Mouse (Mus musculus): ENCODE measurements around the gene Rpa1. TPM values are rescaled to one million over a fixed set of nuclear protein-coding genes. Genes with fewer than 3 reads are reported as not detected.
"Not testable (repeated sequence)": the region's sequence is repeated elsewhere in the genome, so short reads cannot be mapped to it uniquely, and the experiment has no call there.

The Rpa1 gene
- total RNA-seq, 2 experiments from 2014 or later: 63.7 to 68.1 TPM

DNA sequence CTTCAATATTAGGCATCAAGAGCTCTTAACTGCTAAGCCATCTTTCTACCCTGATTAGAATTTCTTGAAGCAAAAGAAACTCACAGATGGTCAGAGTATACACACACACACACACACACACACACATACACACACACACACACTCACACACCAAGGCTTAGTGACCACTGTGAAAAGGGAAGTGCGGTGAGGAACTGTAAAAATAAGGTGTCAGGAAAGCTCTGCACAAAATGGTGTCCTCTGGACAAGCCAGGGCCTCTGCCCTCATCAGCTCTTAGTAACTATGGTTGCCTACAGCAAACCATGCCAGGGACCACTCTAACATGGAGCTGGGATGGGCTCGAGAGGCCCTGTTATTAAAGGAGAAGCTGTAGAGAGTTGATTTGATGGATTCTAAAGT, 23.7 kb downstream of the Rpa1 start:
- DNase-seq (ENCODE audit: low spot score in 2 of 2): no peak

DNA sequence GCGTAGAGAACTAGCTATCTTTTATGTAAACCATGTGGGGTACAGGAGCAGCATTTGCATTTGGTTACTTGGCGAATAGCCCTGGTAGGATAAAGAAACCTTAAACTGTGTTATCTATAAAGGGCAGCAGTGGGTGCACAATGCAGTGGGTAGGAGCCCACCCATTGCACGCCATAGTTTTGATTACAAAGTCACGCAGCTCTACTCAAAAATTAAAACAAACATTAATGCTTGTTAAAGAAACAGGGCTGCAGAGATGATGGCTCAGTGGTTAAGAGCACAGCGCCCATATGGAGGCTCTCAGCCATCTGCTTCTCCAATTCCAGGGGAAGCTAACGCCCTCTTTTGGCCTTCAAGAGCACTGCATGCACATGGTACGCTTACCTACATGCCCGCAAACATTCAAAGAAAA, 24.8 kb downstream of the Rpa1 start:
- peak in 1 of 2 experiments; percentile 65 for DNase-seq (ENCODE audit: low spot score in 2 of 2)

- no peak for DNase-seq (ENCODE audit: low spot score in 2 of 2)
Measured at GRCm38 (mm10) chr11:75319246-75319645, 28.9 kb downstream of the Rpa1 start.

- peak in 1 of 2 experiments; percentile 43 for DNase-seq (ENCODE audit: low spot score in 2 of 2)
Measured at GRCm38 (mm10) chr11:75318351-75319221, 29.5 kb downstream of the Rpa1 start.

DNA sequence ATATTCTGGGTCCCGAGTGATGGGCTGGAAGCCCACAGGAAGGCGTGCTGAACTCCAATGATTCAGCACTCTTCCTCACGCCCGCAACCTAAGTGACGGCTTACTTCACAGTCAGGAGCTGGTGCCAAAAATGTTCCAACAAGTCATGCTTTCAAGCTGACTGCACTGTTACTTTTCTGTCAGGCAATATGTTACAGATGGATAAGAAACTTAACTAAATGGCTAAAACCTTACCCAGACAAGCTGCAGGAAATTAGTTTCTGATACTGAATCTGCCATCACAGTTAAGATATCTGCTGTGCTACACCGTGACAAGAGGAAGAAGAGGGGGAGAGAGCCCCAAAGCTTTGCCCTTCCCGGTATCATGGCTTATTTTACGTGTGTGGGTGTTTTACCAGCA, 34.3 kb downstream of the Rpa1 start:
- peak in 1 of 2 experiments; percentile 67 for DNase-seq (ENCODE audit: low spot score in 2 of 2)

- DNase-seq (ENCODE audit: low spot score in 2 of 2): no peak
Measured at GRCm38 (mm10) chr11:75311751-75312150, 36.4 kb downstream of the Rpa1 start.

DNA sequence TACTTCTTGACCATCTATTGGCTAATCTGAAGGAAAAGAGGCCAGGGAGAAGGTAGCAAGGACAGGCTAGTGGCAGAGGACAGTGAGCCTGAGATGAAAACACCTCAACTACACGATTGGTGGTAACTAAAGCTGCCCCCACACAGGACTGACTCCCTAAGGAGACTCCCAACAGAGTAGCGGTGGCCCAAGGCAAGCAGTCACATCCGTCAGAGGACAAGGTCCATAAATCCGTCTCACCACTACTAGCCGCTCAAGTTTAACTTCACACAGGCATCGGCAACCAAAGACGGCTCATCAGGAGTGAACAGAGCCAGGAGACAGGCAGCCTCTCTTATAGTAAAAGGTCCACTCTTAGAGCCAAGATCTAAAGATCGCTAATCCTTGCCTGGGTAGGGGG, 37.3 kb downstream of the Rpa1 start:
- DNase-seq (ENCODE audit: low spot score in 2 of 2): no peak

DNA sequence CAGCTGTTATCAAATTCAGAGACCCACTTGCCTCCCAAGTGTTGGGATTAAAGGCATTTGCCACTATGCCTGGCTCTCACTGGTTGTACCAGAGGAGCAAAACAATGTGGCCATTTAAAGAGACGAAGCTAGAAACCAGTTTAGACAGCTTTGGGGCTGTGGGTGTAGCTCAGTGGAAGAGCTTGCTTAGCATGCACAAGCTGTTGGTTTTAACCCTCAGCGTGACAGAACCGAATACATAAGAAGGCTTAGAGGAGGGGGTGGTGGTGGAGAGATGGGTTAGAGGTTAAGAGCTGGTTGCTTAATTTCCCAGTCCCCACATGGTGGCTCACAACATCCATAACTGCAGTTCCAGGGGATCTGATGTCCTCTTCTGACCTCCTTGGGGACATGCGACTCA, 39.5 kb downstream of the Rpa1 start:
- no peak for DNase-seq (ENCODE audit: low spot score in 2 of 2)

DNA sequence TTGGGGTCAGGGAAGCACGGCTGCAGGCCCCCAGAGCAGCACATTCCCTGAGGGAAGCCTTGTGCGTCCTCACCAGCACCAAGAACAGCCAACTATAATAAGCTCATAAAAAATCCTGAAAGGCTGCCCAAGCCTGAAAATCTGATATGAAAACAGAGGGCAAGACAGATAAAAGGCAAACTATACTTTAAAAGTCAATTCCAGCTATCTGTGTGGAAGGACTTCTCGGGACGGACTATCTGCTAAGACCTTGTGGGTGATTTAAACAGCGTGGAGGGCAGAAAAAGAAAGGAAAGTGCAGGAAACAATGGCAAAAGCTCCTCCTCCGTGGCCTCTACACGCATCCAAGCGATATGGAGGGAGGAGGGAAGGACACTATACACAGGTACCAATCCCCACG, 43.3 kb downstream of the Rpa1 start:
- DNase-seq (ENCODE audit: low spot score in 2 of 2): no peak

DNA sequence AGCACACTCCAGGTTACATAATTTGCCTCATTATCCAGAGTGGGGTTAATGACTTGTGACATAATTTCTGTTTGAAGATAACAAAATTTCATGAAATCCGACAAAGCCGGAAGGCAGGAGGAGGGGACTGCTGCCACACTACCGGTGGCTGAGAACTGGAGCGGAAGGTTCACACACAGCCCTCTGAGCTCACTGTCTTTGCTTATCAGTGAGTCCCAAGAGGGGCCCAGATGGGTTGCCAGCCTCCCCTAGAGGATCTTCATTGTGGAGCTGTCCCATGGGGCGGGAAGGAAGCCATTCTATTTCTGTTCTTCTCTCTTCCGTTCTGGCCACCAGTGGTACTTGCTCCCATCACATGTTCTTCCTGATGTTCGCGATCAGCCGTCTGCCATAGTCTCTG, 47.2 kb downstream of the Rpa1 start:
- no peak for DNase-seq (ENCODE audit: low spot score in 2 of 2)

DNA sequence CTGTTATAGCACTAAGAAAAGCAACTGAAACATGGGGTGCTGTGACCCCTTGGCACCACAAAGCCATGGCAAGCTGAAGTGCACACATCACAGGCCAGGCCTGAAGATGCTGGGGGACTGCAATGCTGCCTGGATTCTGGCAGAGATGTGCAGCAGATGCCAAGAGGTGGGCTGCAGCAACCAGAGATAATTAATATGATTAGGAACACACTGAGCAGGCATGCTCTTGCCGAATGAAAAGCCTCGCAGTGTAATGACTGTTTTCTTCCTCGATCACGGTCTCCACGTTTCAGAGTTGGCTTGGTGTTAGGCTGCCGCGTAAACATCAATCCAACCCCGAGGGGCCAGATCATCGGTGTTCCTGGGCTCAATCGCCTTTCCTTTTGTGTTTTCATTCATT, 48.3 kb downstream of the Rpa1 start:
- peak in 1 of 2 experiments; percentile 52 for DNase-seq (ENCODE audit: low spot score in 2 of 2)

DNA sequence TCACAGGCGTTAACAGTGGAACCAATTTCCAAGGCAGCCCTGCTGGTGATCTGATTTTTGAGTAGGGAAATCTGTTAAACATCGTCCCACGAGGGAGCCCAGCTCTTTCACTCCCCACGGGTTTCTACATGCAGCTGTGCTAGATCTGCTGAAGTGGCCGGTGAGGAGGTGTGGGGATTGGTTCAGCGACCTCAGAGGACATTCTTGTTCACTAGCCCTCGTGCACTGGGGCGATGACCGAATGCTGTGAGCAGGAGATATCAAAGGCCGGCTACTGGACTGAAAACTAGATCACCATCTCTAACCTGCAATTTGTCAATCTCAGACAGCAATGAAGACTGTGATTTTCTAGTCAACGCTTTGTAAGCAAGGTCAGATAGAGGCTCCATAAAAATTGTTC, 49.6 kb downstream of the Rpa1 start:
- DNase-seq (ENCODE audit: low spot score in 2 of 2): no peak

- DNase-seq (ENCODE audit: low spot score in 2 of 2): no peak
Measured at GRCm38 (mm10) chr11:75297631-75298030, 50.5 kb downstream of the Rpa1 start.

GRCm38 (mm10) chr11:75296406-75297005, 51.6 kb downstream of the Rpa1 start:
- DNase-seq (ENCODE audit: low spot score in 2 of 2): no peak

DNA sequence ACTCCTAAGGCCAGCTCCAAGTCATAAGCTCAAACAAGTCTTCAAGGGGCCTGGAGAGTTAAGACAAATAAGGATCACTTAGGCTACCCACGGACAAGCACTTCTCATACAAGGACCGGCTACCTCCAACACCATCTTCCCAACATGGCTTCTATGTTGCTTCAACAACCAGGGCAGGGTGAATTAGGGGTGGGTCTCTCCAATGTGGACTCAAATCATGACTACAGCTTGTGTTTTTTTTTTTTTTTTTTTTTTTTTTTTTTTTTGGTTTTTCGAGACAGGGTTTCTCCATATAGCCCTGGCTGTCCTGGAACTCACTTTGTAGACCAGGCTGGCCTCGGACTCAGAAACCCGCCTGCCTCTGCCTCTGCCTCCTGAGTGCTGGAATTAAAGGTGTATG, 52.6 kb downstream of the Rpa1 start:
- not testable (repeated sequence) for DNase-seq (ENCODE audit: low spot score in 2 of 2)

DNA sequence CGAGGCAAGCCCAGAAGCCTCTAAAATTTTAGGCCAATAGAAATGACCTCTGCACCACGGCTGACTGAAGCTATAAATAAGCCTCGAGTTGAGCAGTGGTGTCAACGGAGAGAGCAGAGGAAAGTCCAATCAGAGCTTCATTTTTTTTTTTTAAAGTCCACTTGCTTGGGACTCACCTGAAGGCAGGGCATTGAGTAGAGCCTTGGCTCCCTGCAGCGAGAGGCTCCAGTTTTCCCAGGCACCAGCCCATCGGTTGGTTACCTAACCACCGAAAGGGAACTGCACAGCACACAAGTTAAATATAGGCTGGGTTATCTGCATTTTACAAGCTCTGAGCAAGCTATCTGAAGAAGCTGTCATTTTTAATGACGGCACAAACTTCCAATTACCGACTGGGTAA, 53.3 kb downstream of the Rpa1 start:
- no peak for DNase-seq (ENCODE audit: low spot score in 2 of 2)

- DNase-seq (ENCODE audit: low spot score in 2 of 2): no peak
Measured at GRCm38 (mm10) chr11:75293852-75294361, 54.2 kb downstream of the Rpa1 start.

DNA sequence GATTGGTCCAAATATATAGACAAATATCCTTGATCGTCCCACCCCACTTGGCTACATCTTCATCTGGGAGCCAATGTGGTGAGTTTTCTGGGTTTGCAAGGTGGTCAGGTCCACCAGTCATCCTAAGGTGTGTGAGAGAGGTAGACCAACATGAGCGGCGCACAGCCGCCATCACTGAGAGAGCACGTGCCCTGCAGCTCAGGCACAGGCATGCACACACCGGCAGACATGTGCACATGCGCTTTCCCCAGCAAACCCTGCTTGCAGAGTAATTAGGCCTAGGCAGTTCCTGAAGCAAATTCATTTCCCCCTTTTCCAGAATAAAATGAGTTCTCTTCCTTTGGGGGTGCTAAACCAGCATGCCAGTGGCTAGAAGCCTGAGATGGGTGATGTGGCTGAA, 55.8 kb downstream of the Rpa1 start:
- no peak for DNase-seq (ENCODE audit: low spot score in 2 of 2)

DNA sequence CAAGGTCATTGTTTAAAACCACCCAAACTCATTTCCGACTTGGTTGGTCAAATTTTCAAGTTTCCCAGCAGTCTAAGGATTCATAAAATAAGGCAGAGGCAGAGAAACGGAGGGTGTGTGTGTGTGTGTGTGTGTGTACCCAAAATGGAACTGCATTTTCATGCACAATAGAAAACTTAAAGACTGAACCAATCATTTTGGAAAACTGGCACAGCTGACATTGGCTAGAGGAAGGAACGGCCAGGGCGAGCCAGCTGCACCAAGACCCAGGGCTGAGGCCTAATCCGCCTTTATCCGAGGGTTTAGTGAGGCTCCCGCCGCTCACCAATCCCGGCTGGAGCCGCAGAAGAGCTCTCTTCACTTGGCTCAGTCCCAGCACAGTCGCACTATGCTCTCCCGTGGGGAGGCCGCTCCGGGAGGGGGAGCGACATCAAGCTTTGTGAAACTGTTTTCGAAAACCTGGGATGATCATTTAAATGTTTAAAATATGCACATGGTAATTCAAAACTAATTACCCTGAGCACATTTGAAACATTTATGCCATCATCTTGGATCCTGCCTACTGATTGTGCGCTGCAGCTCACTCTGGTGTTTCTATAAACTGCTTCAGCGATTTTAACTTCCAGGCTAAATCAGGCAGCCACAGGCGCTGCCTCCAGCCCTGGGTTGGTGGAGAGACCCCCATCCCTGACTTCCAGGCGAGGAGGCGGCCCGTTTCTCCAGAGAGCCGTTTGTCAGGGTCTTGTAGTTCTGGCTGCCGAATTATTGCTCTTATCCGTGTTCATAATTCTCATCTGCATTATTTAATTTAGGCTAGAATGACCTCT, 56.5 kb downstream of the Rpa1 start:
- peak; percentile 65 to 83 for DNase-seq (ENCODE audit: low spot score in 2 of 2)

GRCm38 (mm10) chr11:75290566-75291271, 57.4 kb downstream of the Rpa1 start:
- DNase-seq (ENCODE audit: low spot score in 2 of 2): peak; percentile 88 to 99

DNA sequence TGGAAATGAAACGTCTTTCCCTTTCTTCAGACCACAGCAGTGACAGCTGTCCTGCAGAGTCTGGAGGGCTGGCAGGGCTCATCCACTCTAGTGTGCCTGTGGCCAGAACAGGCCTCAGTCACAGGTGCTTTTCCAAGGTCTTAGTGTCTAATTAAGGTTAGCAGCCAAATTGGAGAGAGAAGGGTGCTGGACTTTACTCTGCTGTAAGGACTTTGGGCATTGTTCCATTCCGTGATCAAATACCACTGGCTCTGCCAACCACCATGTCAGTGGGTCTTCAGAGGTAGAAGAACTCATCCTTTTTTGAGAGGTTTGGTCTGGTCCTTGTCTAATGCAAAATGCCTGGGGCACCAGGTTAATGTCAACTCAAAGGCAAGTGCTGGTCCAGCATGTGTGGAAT, 59.0 kb downstream of the Rpa1 start:
- DNase-seq (ENCODE audit: low spot score in 2 of 2): no peak

All from layer of hippocampus, adult 18-20 months (tissue).